Mouse (Mus musculus): ENCODE results near the gene Pmepa1. TPM values are rescaled to one million over a fixed set of nuclear protein-coding genes. Genes with fewer than 3 reads are reported as not detected.

The Pmepa1 gene
- total RNA-seq, 2 experiments from 2014 or later: 22.6 to 23.8 TPM

DNA sequence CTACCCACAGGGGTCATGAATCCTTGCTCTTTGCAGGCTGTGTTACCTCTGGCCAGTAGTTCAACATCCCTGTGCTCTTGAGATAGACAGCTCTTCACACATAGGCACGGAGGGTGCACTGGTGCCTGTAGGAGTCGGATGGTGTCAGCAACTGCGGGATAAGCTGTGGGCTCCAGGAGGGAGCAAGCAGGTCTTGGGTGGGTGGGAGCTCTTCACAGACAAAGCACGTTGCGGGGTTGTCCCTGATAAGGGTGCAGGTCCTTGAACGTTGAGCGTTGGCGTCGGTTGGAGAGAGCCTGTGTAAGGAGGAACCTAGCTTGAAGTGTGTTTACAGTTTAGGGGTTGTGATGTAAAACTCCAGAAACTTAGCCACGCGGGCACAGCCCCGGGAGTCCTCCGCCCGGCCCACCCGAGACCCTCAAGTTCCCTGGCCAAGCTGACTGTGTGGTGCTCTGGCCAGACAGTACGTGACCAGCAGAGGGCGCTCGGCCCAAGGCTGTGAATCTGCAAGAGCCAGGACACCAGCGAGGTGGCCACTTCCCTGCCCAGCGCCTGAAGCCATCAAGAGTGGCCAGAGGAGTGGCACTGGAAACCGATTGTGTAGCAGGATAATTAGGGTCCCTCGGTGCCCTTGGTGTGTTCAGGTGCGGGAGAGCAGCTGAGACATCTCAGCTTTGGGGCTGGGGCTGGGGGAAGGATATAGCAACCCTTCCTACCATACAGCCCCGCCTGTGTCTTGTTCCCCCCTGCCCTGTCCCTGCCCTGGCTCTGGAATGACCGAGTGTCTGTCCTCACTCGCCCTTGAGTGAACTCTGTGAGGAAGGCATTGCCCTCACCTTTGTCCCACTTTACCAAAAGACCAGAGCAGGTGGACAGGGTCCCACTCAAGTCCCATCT, 90.0 kb downstream of the Pmepa1 start:
- DNase-seq (ENCODE audit: low spot score in 2 of 2): peak in 1 of 2 experiments; percentile 85

DNA sequence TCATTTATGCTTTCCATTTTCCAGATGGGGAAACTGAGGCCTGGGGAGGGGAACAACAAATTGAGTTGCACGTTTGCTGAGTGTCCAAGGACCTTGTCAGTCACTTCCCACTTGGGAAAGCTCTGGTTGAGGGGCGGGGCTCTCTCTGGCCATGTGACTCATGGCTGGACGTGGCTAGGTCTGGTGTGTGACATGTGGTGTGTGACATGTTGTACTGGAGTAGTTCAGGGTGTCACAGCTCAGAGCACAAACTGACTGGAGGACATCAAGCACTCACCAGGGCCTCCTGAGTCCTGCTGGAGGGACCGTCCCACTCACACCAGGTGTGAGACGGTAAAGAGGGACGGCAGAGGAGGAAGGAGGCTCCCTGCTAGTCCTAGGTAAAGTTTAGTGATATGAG, 91.1 kb downstream of the Pmepa1 start:
- no peak for DNase-seq (ENCODE audit: low spot score in 2 of 2)

DNA sequence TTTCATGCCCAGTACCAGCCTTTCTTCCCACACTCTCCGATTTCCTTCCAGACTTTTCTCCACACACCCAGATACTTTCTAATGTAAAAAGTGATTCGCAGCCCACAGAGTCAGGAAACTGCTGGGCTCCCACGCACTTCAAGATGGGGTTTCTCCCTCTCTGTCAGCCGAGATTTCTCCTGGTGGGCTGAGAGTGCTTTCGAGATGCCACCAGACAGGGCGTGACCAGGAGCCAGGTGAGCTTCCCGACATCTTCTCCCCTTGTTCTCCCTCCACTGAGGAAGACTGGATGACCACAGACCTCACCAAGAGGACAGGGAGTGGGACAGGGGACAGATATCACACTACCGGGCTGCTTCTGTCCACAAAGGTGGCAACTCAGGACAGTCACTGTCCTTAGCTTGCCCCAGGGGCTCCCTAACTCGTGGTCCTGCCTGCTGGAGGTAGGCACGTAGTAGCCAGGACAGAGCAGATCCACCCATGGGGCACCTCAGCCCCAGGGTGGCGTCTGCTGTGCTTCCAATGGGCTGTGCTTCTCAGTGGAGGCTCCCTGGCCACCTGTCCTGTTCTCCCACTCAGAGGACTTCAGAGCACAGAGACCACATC, 91.8 kb downstream of the Pmepa1 start:
- no peak for DNase-seq (ENCODE audit: low spot score in 2 of 2)

GRCm38 (mm10) chr2:173183836-173184460, 92.4 kb downstream of the Pmepa1 start:
- peak in 1 of 2 experiments; percentile 66 for DNase-seq (ENCODE audit: low spot score in 2 of 2)

DNA sequence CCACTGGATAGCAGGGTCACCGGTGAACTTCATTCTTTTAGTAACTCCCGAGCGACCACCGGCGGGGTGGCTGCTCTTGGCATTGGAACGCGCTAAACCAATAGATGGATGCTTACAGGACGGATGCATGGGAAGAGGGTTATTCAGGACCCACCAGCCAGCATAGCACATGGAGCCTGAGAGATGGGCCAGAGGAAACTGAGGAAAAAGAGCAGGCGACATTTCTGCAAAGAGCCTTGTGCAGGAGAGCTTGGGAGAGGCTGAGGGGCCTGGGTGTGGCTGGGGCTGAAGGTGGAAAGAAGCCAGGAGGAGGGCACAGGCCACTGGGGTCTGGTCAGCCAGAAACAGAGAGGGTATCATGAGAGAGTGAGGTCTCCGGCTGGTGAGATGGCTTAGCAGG, 93.0 kb downstream of the Pmepa1 start:
- no peak for DNase-seq (ENCODE audit: low spot score in 2 of 2)

GRCm38 (mm10) chr2:173182796-173183195, 93.5 kb downstream of the Pmepa1 start:
- DNase-seq (ENCODE audit: low spot score in 2 of 2): no peak

DNA sequence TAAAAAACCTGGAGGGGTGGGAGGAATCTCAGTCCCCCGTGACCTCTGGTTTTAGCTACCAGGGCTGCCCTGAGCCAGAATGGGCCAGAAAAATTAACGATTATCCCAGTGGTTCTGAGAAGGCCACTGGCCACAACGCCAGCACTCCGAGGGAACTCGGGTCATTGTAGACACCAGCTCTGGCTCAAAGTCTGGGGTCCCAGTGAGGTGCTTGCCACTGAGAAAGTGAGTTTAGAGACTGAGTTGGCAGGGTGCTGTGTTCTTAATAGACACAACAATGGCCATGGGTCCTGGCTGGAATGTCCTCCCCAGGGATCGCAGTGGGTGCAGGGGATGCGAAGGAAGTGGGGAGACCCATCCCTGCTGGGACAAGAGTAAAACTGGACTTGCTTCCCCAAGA, 94.4 kb downstream of the Pmepa1 start:
- no peak for DNase-seq (ENCODE audit: low spot score in 2 of 2)

GRCm38 (mm10) chr2:173181486-173181885, 94.8 kb downstream of the Pmepa1 start:
- DNase-seq (ENCODE audit: low spot score in 2 of 2): no peak

GRCm38 (mm10) chr2:173180721-173181388, 95.5 kb downstream of the Pmepa1 start:
- no peak for DNase-seq (ENCODE audit: low spot score in 2 of 2)

- DNase-seq (ENCODE audit: low spot score in 2 of 2): no peak
Observed at GRCm38 (mm10) chr2:173180026-173180425, 96.3 kb downstream of the Pmepa1 start.

GRCm38 (mm10) chr2:173179046-173179445, 97.3 kb downstream of the Pmepa1 start:
- no peak for DNase-seq (ENCODE audit: low spot score in 2 of 2)

DNA sequence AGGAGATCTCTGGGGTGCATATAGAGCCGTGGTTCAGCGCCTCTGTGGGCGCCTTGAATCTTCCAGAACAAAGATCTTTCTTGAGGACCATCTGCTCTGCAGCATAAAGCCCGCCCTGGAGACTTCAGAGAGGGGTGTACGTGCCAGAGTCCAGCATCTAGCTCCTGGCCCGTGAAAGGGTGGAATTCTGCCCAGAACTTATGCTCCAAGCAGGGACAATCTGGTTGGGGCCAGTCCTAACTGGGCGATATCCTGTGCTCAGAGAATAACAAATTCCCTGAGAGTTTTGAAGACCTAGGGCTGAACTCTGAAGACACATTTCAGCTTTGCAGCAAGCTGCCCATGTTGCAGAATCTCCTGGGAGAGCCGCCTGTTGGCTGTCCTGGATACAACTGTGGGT, 98.4 kb downstream of the Pmepa1 start:
- no peak for DNase-seq (ENCODE audit: low spot score in 2 of 2)

GRCm38 (mm10) chr2:173177481-173177880, 98.9 kb downstream of the Pmepa1 start:
- DNase-seq (ENCODE audit: low spot score in 2 of 2): no peak

DNA sequence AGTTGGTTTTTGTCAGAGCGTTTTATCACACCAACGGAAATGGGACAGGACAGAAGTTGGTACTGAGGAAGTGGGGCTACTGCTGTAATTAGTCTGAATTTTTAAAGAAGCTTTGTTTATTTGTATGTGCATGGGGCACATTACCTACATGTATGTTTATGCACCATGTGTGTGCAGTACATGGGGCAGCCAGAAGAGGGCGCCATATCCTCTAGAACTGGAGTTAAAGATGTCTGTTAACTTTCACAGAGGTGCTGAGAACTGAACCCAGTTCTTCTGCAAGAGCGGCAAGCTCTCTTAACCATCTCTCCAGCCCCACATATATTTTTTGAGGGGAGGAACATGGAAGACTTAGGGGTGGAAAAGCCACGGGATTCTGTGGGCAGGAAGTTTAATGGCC, 100.6 kb downstream of the Pmepa1 start:
- no peak for DNase-seq (ENCODE audit: low spot score in 2 of 2)

DNA sequence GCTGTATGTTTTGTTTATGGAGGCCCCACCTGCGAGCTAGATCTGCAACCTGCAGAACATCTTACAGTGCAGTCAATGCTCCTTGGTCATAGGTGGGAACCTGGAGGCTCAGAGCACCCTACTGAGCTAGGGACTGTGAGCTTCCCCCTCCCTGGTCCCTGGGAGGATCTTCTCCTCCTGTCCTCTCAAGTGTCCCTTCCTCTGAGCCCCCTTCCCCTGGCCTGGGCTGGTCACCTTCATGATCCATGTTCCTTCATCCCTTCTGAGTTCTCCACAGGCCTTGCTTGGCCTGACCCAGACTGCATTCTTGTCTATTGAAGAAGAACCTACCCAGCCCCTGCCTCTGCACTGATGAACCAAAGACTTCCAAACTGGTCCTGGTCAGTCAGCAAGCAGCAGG, 101.8 kb downstream of the Pmepa1 start:
- no peak for DNase-seq (ENCODE audit: low spot score in 2 of 2)

Other genes starting within 250 kb of the Pmepa1 start
- not detected for gene Ctcfl, start 157.0 kb downstream of the Pmepa1 start, total RNA-seq (2021)
- not detected for gene Pck1, start 123.5 kb downstream of the Pmepa1 start, total RNA-seq (2021)
- gene Zbp1, start 57.6 kb downstream of the Pmepa1 start, total RNA-seq (2021): under 1 TPM in 1 of 2 experiments, not detected in 1; 0.30 TPM
- not detected for gene 1700021F07Rik, start 246.1 kb upstream of the Pmepa1 start, total RNA-seq (2021)

Measured in layer of hippocampus, adult 18-20 months (tissue).